Mouse (Mus musculus) layer of hippocampus, postnatal 25 days (tissue): Measurements from ENCODE around the gene Wwc1. TPM values are rescaled to one million over a fixed set of nuclear protein-coding genes. Genes with fewer than 3 reads are reported as not detected.

Source experiments
- total RNA-seq, 2 experiments: library from RNA; stranded (reverse); gene quantifications; 2 replicates each; pipeline ENCODE4 v1.2.3; 2021

The Wwc1 gene
- total RNA-seq, 2 experiments from 2014 or later: 101 to 122 TPM

Other genes with a start within 250 kb of the Wwc1 start
- 10 to 100 TPM; 43.8 to 44.8 TPM for gene Pank3, start 211.0 kb downstream of the Wwc1 start, total RNA-seq
- gene Fbll1, start 181.6 kb downstream of the Wwc1 start, total RNA-seq: 10 to 100 TPM; 50.7 to 53.7 TPM
- gene Rars, start 146.0 kb downstream of the Wwc1 start, total RNA-seq: 10 to 100 TPM; 46.3 to 49.6 TPM